Mouse (Mus musculus) lung, adult 2 months (tissue): ENCODE measurements around the gene Asb16.

Source experiments
- CTCF ChIP-seq: fragments of 200-500 bp; IDR thresholded peaks from 2 replicates; pipeline ENCODE4 v1.5.1; 2011; ENCODE audit warnings: mild to moderate bottlenecking, low read length, control low read depth; ENCODE audit not compliant: insufficient read depth
- POLR2A ChIP-seq: fragments of 200-500 bp; IDR thresholded peaks from 2 replicates; pipeline ENCODE4 v1.6.1; 2011; ENCODE audit warnings: low read depth, mild to moderate bottlenecking, control low read depth, low read length, borderline replicate concordance; ENCODE audit errors: extremely low read depth

- TF ChIP-seq CTCF (no peak), POLR2A (no peak)
Observed at GRCm38 (mm10) chr11:102294416-102294815, 25.9 kb downstream of the Asb16 start.
